8 mouse cellular contexts compared by ENCODE assay signal in genomic region chr1:60180784-60181221, GRCm38 (mm10). TPM values are rescaled to one million over a fixed set of nuclear protein-coding genes. Genes with fewer than 3 reads are reported as not detected.
A peak's percentile ranks its signal among the peaks of the same experiment; 100 is the strongest.
DNase-seq lines count a peak whose midpoint lies in the region; ATAC-seq and TF ChIP-seq lines count a peak whose summit lies in the region.

No protein-coding gene starts in this region.

- under 1% methylated on average over 28 of the region's 30 CpGs for WGBS in spleen, adult 2 months
- WGBS in kidney, embryonic 16.5 days = under 1% methylated on average over 26 of the region's 30 CpGs
- WGBS in midbrain, embryonic 13.5 days = under 1% methylated on average over 21 of the region's 30 CpGs

- peak overlapping the region; percentile 60 for H3K4me2 ChIP-seq in kidney, embryonic 16.5 days (replicated peaks; ENCODE audit: low read depth, low read length)
- H3K4me2 ChIP-seq in midbrain, embryonic 13.5 days (replicated peaks) = peak overlapping the region; percentile 66

- H3K27ac ChIP-seq in gastrocnemius, adult 2 months = peak overlapping the region; percentile 99
- H3K27ac ChIP-seq in spleen, adult 2 months (ENCODE audit: insufficient read depth, low read length) = peak overlapping the region; percentile 55
- H3K27ac ChIP-seq in kidney, embryonic 16.5 days (ENCODE audit: low read length) = peak overlapping the region; percentile 96
- peak overlapping the region; percentile 95 for H3K27ac ChIP-seq in midbrain, embryonic 13.5 days

- H3K4me1 ChIP-seq in spleen, adult 2 months (ENCODE audit: control insufficient read depth, insufficient read depth, insufficient read length) = peaks cover 2% of the 10 kb centered on the region
- H3K4me1 ChIP-seq in kidney, embryonic 16.5 days (ENCODE audit: insufficient read depth, low read length) = peaks cover 9% of the 10 kb centered on the region
- H3K4me1 ChIP-seq in midbrain, embryonic 13.5 days (replicated peaks) = peaks cover 16% of the 10 kb centered on the region

- peak overlapping the region; percentile 90 for H3K9ac ChIP-seq in kidney, embryonic 16.5 days (replicated peaks; ENCODE audit: low read length)
- H3K9ac ChIP-seq in midbrain, embryonic 13.5 days (replicated peaks) = peak overlapping the region; percentile 88

- intact Hi-C loops in gastrocnemius, adult 2 months (cut with DNase I) = loop anchor here (5.0 kb wide), 1 partner anchor 84 kb away; the partner anchor contains the start of genes Carf and Wdr12
- intact Hi-C loops in gastrocnemius, postnatal 14 days (cut with DNase I; ENCODE audit: low total_unique reads) = no loop called here

- no peak for TF ChIP-seq POLR2A in spleen, adult 2 months (IDR thresholded peaks at IDR 0.05; ENCODE audit: low read depth, low read length)

- no peaks in the 10 kb centered on the region for H3K27me3 ChIP-seq in spleen, adult 2 months (ENCODE audit: control insufficient read depth, insufficient read depth, low read length)
- H3K27me3 ChIP-seq in kidney, embryonic 16.5 days (ENCODE audit: insufficient read depth, low read length) = no peaks in the 10 kb centered on the region
- H3K27me3 ChIP-seq in midbrain, embryonic 13.5 days = no peaks in the 10 kb centered on the region

- TF ChIP-seq CTCF in gastrocnemius, adult 2 months (IDR thresholded peaks at IDR 0.05) = no peak
- no peak for TF ChIP-seq CTCF in spleen, adult 2 months (IDR thresholded peaks at IDR 0.05; ENCODE audit: extremely low read depth, insufficient read depth, insufficient read length, insufficient replicate concordance)

- H3K9me3 ChIP-seq in kidney, embryonic 16.5 days (ENCODE audit: low read length) = no peaks in the 10 kb centered on the region
- H3K9me3 ChIP-seq in midbrain, embryonic 13.5 days = no peaks in the 10 kb centered on the region

- ATAC-seq in erythroid progenitor cell, adult 5-6 weeks (replicated peaks; ENCODE audit: low FRiP score, poor library complexity, severe bottlenecking) = 0 out of 2 replicates have a peak, but pooled peaks have one; percentile 2
- peak; percentile 90 for ATAC-seq in kidney, embryonic 16.5 days (ENCODE audit: low FRiP score, low TSS enrichment)
- ATAC-seq in midbrain, embryonic 13.5 days = peak; percentile 90; the same call in 1 of the 2 replicates

- no peaks in the 10 kb centered on the region for H3K36me3 ChIP-seq in spleen, adult 2 months (ENCODE audit: control insufficient read depth, insufficient read depth, low read length)
- H3K36me3 ChIP-seq in kidney, embryonic 16.5 days (ENCODE audit: insufficient read depth, low read length) = 0 out of 2 replicates have a peak, but pooled peaks cover 2% of the 10 kb centered on the region
- no peaks in the 10 kb centered on the region for H3K36me3 ChIP-seq in midbrain, embryonic 13.5 days

- DNase-seq in gastrocnemius, adult 2 months = no peak
- DNase-seq in gastrocnemius, postnatal 14 days = no peak
- DNase-seq in spleen, adult 2 months (ENCODE audit: low read depth in 1 of 2, low spot score in 2 of 2) = no peak
- no peak for DNase-seq in spleen, postnatal 14 days (ENCODE audit: low spot score in 2 of 2)
- DNase-seq in spleen, postnatal 10 days (ENCODE audit: low spot score in 2 of 2) = no peak

- H3K4me3 ChIP-seq in gastrocnemius, adult 2 months = peak overlapping the region; percentile 79
- H3K4me3 ChIP-seq in spleen, adult 2 months (ENCODE audit: extremely low read depth, insufficient read depth, insufficient read length) = peak overlapping the region; percentile 66
- H3K4me3 ChIP-seq in kidney, embryonic 16.5 days (ENCODE audit: low read length) = peak overlapping the region; percentile 75
- peak overlapping the region; percentile 88 for H3K4me3 ChIP-seq in midbrain, embryonic 13.5 days (replicated peaks)

RNA-seq across cellular contexts. Expression of gene Nbeal1, which starts 0.4 kb away (rescaled TPM):
- 10 to 100 TPM; 26.7 to 31.7 TPM for total RNA-seq in gastrocnemius, adult 2 months (2021)
- 10 to 100 TPM; 21.1 to 21.2 TPM for total RNA-seq in gastrocnemius, postnatal 14 days (2021)
- 0.54 and 0.79 TPM in 2 replicates for polyA plus RNA-seq in spleen, adult 2 months (2012; rRNA removed)
- total RNA-seq in erythroid progenitor cell, adult 5-6 weeks (2015; ENCODE audit: low replicate concordance) = 4.6 and 5.4 TPM in 2 replicates
- 2.4 and 5.8 TPM in 2 replicates for total RNA-seq in erythroid progenitor cell, adult 5-6 weeks (2017; ENCODE audit: low replicate concordance)
- 6.4 and 9.2 TPM in 2 replicates for polyA plus RNA-seq in kidney, embryonic 16.5 days (2015; fragmentation: Nextera tagmentation; extraction: Ambion mirVana)
- polyA plus RNA-seq in midbrain, embryonic 13.5 days (2015; fragmentation: Nextera tagmentation; extraction: Ambion mirVana) = 9.4 and 10.3 TPM in 2 replicates

Comparison
In these comparisons a context has a peak if more than half of its experiments do, and no peak if none do; other contexts are left out.
1. ATAC-seq: peak in every context shown above with its lines; median percentile 90 in kidney, embryonic 16.5 days; 90 in midbrain, embryonic 13.5 days; 2 in erythroid progenitor cell, adult 5-6 weeks.